Mouse (Mus musculus): ENCODE measurements around the gene Mnat1. TPM values are rescaled to one million over a fixed set of nuclear protein-coding genes. Genes with fewer than 3 reads are reported as not detected.
"Not testable (repeated sequence)": the region's sequence is repeated elsewhere in the genome, so short reads cannot be mapped to it uniquely, and the experiment has no call there.

Mnat1 gene
- total and polyA plus RNA-seq, 2 experiments from 2014 or later, result 16.1 to 16.3 TPM

GRCm38 (mm10) chr12:73088911-73089310, 34.6 kb upstream of the Mnat1 start:
- WGBS, result 77% methylated on average over 5 of the region's 5 CpGs
- no peaks in the 10 kb centered on the region for H3K27me3 ChIP-seq (ENCODE audit: insufficient read depth, low read length)
- no peak for TF ChIP-seq CTCF (IDR thresholded peaks at IDR 0.05; ENCODE audit: low read depth)
- no peaks in the 10 kb centered on the region for H3K4me1 ChIP-seq (ENCODE audit: insufficient read depth)
- H3K27ac ChIP-seq (ENCODE audit: low read depth, low read length), result no peak overlapping the region
- no peak overlapping the region for H3K4me3 ChIP-seq (ENCODE audit: low read depth, low read length)
- no peak overlapping the region for H3K9ac ChIP-seq
- no peaks in the 10 kb centered on the region for H3K9me3 ChIP-seq (ENCODE audit: low read length)
- H3K36me3 ChIP-seq (ENCODE audit: insufficient read depth), result no peaks in the 10 kb centered on the region
- no peak overlapping the region for H3K4me2 ChIP-seq (ENCODE audit: low read depth)
- no peak for DNase-seq
- no peak for ATAC-seq

- ATAC-seq, result no peak
- H3K4me1 ChIP-seq (ENCODE audit: insufficient read depth), result no peaks in the 10 kb centered on the region
- no peak for TF ChIP-seq CTCF (IDR thresholded peaks at IDR 0.05; ENCODE audit: low read depth)
- no peak for DNase-seq
- H3K4me3 ChIP-seq (ENCODE audit: low read depth, low read length), result no peak overlapping the region
- H3K27me3 ChIP-seq (ENCODE audit: insufficient read depth, low read length), result no peaks in the 10 kb centered on the region
- WGBS, result 76% methylated on average over 7 of the region's 7 CpGs
- H3K27ac ChIP-seq (ENCODE audit: low read depth, low read length), result no peak overlapping the region
- H3K9ac ChIP-seq, result no peak overlapping the region
- H3K36me3 ChIP-seq (ENCODE audit: insufficient read depth), result no peaks in the 10 kb centered on the region
- no peaks in the 10 kb centered on the region for H3K9me3 ChIP-seq (ENCODE audit: low read length)
- no peak overlapping the region for H3K4me2 ChIP-seq (ENCODE audit: low read depth)
These were observed 32.7 kb upstream of the Mnat1 start for GRCm38 (mm10) chr12:73090672-73091335.

- 83% methylated on average over 2 of the region's 2 CpGs for WGBS
- H3K9me3 ChIP-seq (ENCODE audit: low read length), result no peaks in the 10 kb centered on the region
- no peak for DNase-seq
These were observed 29.3 kb upstream of the Mnat1 start for GRCm38 (mm10) chr12:73094189-73094588.

GRCm38 (mm10) chr12:73094605-73095004, 28.9 kb upstream of the Mnat1 start:
- Histone ChIP-seq H3K9ac (no peak overlapping the region), H3K4me3 (ENCODE audit: low read depth, low read length) (no peak overlapping the region), H3K4me2 (ENCODE audit: low read depth) (no peak overlapping the region), H3K9me3 (ENCODE audit: low read length) (no peaks in the 10 kb centered on the region), H3K27me3 (ENCODE audit: insufficient read depth, low read length) (no peaks in the 10 kb centered on the region), H3K36me3 (ENCODE audit: insufficient read depth) (no peaks in the 10 kb centered on the region), H3K27ac (ENCODE audit: low read depth, low read length) (no peak overlapping the region), H3K4me1 (ENCODE audit: insufficient read depth) (no peaks in the 10 kb centered on the region)
- ATAC-seq (no peak), DNase-seq (no peak)
- no peak for TF ChIP-seq CTCF (IDR thresholded peaks at IDR 0.05; ENCODE audit: low read depth)
- 49% methylated on average over 2 of the region's 2 CpGs for WGBS

More at GRCm38 (mm10) chr12:73094189-73094588, 29.3 kb upstream of the Mnat1 start:
- Histone ChIP-seq H3K27ac (ENCODE audit: low read depth, low read length) (no peak overlapping the region), H3K36me3 (ENCODE audit: insufficient read depth) (no peaks in the 10 kb centered on the region), H3K27me3 (ENCODE audit: insufficient read depth, low read length) (no peaks in the 10 kb centered on the region), H3K4me2 (ENCODE audit: low read depth) (no peak overlapping the region), H3K9ac (no peak overlapping the region), H3K4me1 (ENCODE audit: insufficient read depth) (no peaks in the 10 kb centered on the region), H3K4me3 (ENCODE audit: low read depth, low read length) (no peak overlapping the region)
- TF ChIP-seq CTCF (IDR thresholded peaks at IDR 0.05; ENCODE audit: low read depth), result no peak
- no peak for ATAC-seq

GRCm38 (mm10) chr12:73096177-73096576, 27.3 kb upstream of the Mnat1 start:
- not testable (repeated sequence) for H3K9me3 ChIP-seq (ENCODE audit: low read length)

GRCm38 (mm10) chr12:73098593-73098992, 24.9 kb upstream of the Mnat1 start:
- no peak for ATAC-seq
- Histone ChIP-seq H3K4me3 (ENCODE audit: low read depth, low read length) (no peak overlapping the region), H3K9ac (no peak overlapping the region), H3K9me3 (ENCODE audit: low read length) (no peaks in the 10 kb centered on the region), H3K36me3 (ENCODE audit: insufficient read depth) (no peaks in the 10 kb centered on the region), H3K27ac (ENCODE audit: low read depth, low read length) (no peak overlapping the region), H3K27me3 (ENCODE audit: insufficient read depth, low read length) (no peaks in the 10 kb centered on the region), H3K4me1 (ENCODE audit: insufficient read depth) (no peaks in the 10 kb centered on the region), H3K4me2 (ENCODE audit: low read depth) (no peak overlapping the region)
- DNase-seq, result no peak
- TF ChIP-seq CTCF (IDR thresholded peaks at IDR 0.05; ENCODE audit: low read depth), result no peak
- 91% methylated on average over 4 of the region's 4 CpGs for WGBS

More at GRCm38 (mm10) chr12:73096177-73096576, 27.3 kb upstream of the Mnat1 start:
- not testable (repeated sequence) for H3K4me1 ChIP-seq (ENCODE audit: insufficient read depth); H3K36me3 ChIP-seq (ENCODE audit: insufficient read depth); H3K4me3 ChIP-seq (ENCODE audit: low read depth, low read length); DNase-seq; H3K9ac ChIP-seq; H3K27ac ChIP-seq (ENCODE audit: low read depth, low read length); ATAC-seq; H3K4me2 ChIP-seq (ENCODE audit: low read depth); H3K27me3 ChIP-seq (ENCODE audit: insufficient read depth, low read length)
- WGBS, result 91% methylated on average over 4 of the region's 5 CpGs

GRCm38 (mm10) chr12:73103713-73104112, 19.8 kb upstream of the Mnat1 start:
- Histone ChIP-seq H3K27me3 (ENCODE audit: insufficient read depth, low read length) (no peaks in the 10 kb centered on the region), H3K36me3 (ENCODE audit: insufficient read depth) (no peaks in the 10 kb centered on the region), H3K4me3 (ENCODE audit: low read depth, low read length) (no peak overlapping the region), H3K27ac (ENCODE audit: low read depth, low read length) (no peak overlapping the region), H3K4me1 (ENCODE audit: insufficient read depth) (no peaks in the 10 kb centered on the region), H3K4me2 (ENCODE audit: low read depth) (no peak overlapping the region), H3K9ac (no peak overlapping the region), H3K9me3 (ENCODE audit: low read length) (no peaks in the 10 kb centered on the region)
- ATAC-seq, result no peak
- WGBS, result 92% methylated on average over 12 of the region's 12 CpGs
- no peak for DNase-seq
- TF ChIP-seq CTCF (IDR thresholded peaks at IDR 0.05; ENCODE audit: low read depth), result no peak

Data from forebrain, postnatal 0 days (tissue).